Mouse (Mus musculus): ENCODE results near the gene Gpc5. TPM values are rescaled to one million over a fixed set of nuclear protein-coding genes. Genes with fewer than 3 reads are reported as not detected.
A peak's percentile ranks its signal among the peaks of the same experiment; 100 is the strongest.

The Gpc5 gene
- polyA plus RNA-seq, 1 experiment from 2014 or later, result 0.05 TPM

GRCm38 (mm10) chr14:115391831-115392230 lies 299.8 kb downstream of the Gpc5 start:
- no peak for ATAC-seq (ENCODE audit: low read depth)
- no peaks in the 10 kb centered on the region for H3K9me3 ChIP-seq (replicated peaks)
- H3K27me3 ChIP-seq, result no peaks in the 10 kb centered on the region
- no peak overlapping the region for H3K4me2 ChIP-seq
- DNase-seq, result no peak
- H3K27ac ChIP-seq, result no peak overlapping the region
- H3K9ac ChIP-seq, result no peak overlapping the region
- H3K36me3 ChIP-seq, result no peaks in the 10 kb centered on the region
- WGBS (ENCODE audit: insufficient replicate concordance), result 32% methylated on average over 3 of the region's 3 CpGs
- H3K4me1 ChIP-seq (replicated peaks), result no peaks in the 10 kb centered on the region
- no peak overlapping the region for H3K4me3 ChIP-seq (replicated peaks)

- Histone ChIP-seq H3K9ac (no peak overlapping the region), H3K9me3 (replicated peaks) (no peaks in the 10 kb centered on the region), H3K4me1 (replicated peaks) (no peaks in the 10 kb centered on the region), H3K4me3 (replicated peaks) (no peak overlapping the region), H3K36me3 (no peaks in the 10 kb centered on the region), H3K27ac (no peak overlapping the region), H3K27me3 (no peaks in the 10 kb centered on the region), H3K4me2 (no peak overlapping the region)
- ATAC-seq (ENCODE audit: low read depth) (no peak), DNase-seq (no peak)
- WGBS (ENCODE audit: insufficient replicate concordance), result 43% methylated on average over 14 of the region's 14 CpGs
Measured at GRCm38 (mm10) chr14:115392894-115393524, 301.0 kb downstream of the Gpc5 start.

GRCm38 (mm10) chr14:115406596-115406995 lies 314.6 kb downstream of the Gpc5 start:
- no peak for ATAC-seq (ENCODE audit: low read depth)
- no peaks in the 10 kb centered on the region for H3K36me3 ChIP-seq
- H3K9ac ChIP-seq, result no peak overlapping the region
- H3K9me3 ChIP-seq (replicated peaks), result no peaks in the 10 kb centered on the region
- H3K27me3 ChIP-seq, result no peaks in the 10 kb centered on the region
- no peak for DNase-seq
- WGBS (ENCODE audit: insufficient replicate concordance), result 61% methylated on average over 5 of the region's 5 CpGs
- no peaks in the 10 kb centered on the region for H3K4me1 ChIP-seq (replicated peaks)
- no peak overlapping the region for H3K4me2 ChIP-seq
- no peak overlapping the region for H3K27ac ChIP-seq
- no peak overlapping the region for H3K4me3 ChIP-seq (replicated peaks)

- Histone ChIP-seq H3K4me1 (replicated peaks) (no peaks in the 10 kb centered on the region), H3K4me2 (no peak overlapping the region), H3K4me3 (replicated peaks) (no peak overlapping the region), H3K36me3 (no peaks in the 10 kb centered on the region), H3K27me3 (no peaks in the 10 kb centered on the region), H3K9ac (no peak overlapping the region), H3K27ac (no peak overlapping the region), H3K9me3 (replicated peaks) (no peaks in the 10 kb centered on the region)
- no peak for DNase-seq
- no peak for ATAC-seq (ENCODE audit: low read depth)
- 44% methylated on average over 2 of the region's 2 CpGs for WGBS (ENCODE audit: insufficient replicate concordance)
Measured at GRCm38 (mm10) chr14:115407309-115407930, 315.4 kb downstream of the Gpc5 start.

GRCm38 (mm10) chr14:115410881-115411280 lies 318.9 kb downstream of the Gpc5 start:
- H3K9ac ChIP-seq, result no peak overlapping the region
- DNase-seq, result no peak
- ATAC-seq (ENCODE audit: low read depth), result no peak
- no peaks in the 10 kb centered on the region for H3K9me3 ChIP-seq (replicated peaks)
- H3K36me3 ChIP-seq, result no peaks in the 10 kb centered on the region
- H3K27me3 ChIP-seq, result no peaks in the 10 kb centered on the region
- H3K4me2 ChIP-seq, result no peak overlapping the region
- no peak overlapping the region for H3K4me3 ChIP-seq (replicated peaks)
- WGBS (ENCODE audit: insufficient replicate concordance), result 65% methylated on average over 1 of the region's 1 CpGs
- H3K27ac ChIP-seq, result no peak overlapping the region
- H3K4me1 ChIP-seq (replicated peaks), result no peaks in the 10 kb centered on the region

GRCm38 (mm10) chr14:115411513-115412174 lies 319.6 kb downstream of the Gpc5 start:
- whole genome bisulfite sequencing (ENCODE audit: insufficient replicate concordance), result 66% methylated on average over 6 of the region's 6 CpGs
- Histone ChIP-seq H3K27ac (no peak overlapping the region), H3K4me2 (no peak overlapping the region), H3K4me3 (replicated peaks) (no peak overlapping the region), H3K9ac (no peak overlapping the region), H3K4me1 (replicated peaks) (no peaks in the 10 kb centered on the region), H3K9me3 (replicated peaks) (no peaks in the 10 kb centered on the region), H3K36me3 (no peaks in the 10 kb centered on the region), H3K27me3 (no peaks in the 10 kb centered on the region)
- no peak for ATAC-seq (ENCODE audit: low read depth)
- no peak for DNase-seq

GRCm38 (mm10) chr14:115412821-115413220 lies 320.8 kb downstream of the Gpc5 start:
- no peak for DNase-seq
- no peaks in the 10 kb centered on the region for H3K36me3 ChIP-seq
- no peak overlapping the region for H3K9ac ChIP-seq

GRCm38 (mm10) chr14:115413429-115413828 lies 321.4 kb downstream of the Gpc5 start:
- Histone ChIP-seq H3K9me3 (replicated peaks) (no peaks in the 10 kb centered on the region), H3K4me3 (replicated peaks) (no peak overlapping the region), H3K4me1 (replicated peaks) (no peaks in the 10 kb centered on the region), H3K27me3 (no peaks in the 10 kb centered on the region), H3K9ac (no peak overlapping the region), H3K36me3 (no peaks in the 10 kb centered on the region), H3K27ac (no peak overlapping the region), H3K4me2 (no peak overlapping the region)
- DNase-seq (no peak), ATAC-seq (ENCODE audit: low read depth) (peak; percentile 31; the same call in 1 of the 2 replicates)
- whole genome bisulfite sequencing (ENCODE audit: insufficient replicate concordance), result 64% methylated on average over 1 of the region's 1 CpGs

More at GRCm38 (mm10) chr14:115412821-115413220, 320.8 kb downstream of the Gpc5 start:
- no peak overlapping the region for H3K4me2 ChIP-seq
- no peaks in the 10 kb centered on the region for H3K27me3 ChIP-seq
- no peaks in the 10 kb centered on the region for H3K4me1 ChIP-seq (replicated peaks)
- 56% methylated on average over 3 of the region's 3 CpGs for WGBS (ENCODE audit: insufficient replicate concordance)
- H3K9me3 ChIP-seq (replicated peaks), result no peaks in the 10 kb centered on the region
- no peak overlapping the region for H3K4me3 ChIP-seq (replicated peaks)
- H3K27ac ChIP-seq, result no peak overlapping the region
- no peak for ATAC-seq (ENCODE audit: low read depth)

GRCm38 (mm10) chr14:115414545-115414944 lies 322.5 kb downstream of the Gpc5 start:
- Histone ChIP-seq H3K4me1 (replicated peaks) (no peaks in the 10 kb centered on the region), H3K27me3 (no peaks in the 10 kb centered on the region), H3K4me2 (no peak overlapping the region), H3K4me3 (replicated peaks) (no peak overlapping the region), H3K9ac (no peak overlapping the region), H3K9me3 (replicated peaks) (no peaks in the 10 kb centered on the region), H3K36me3 (no peaks in the 10 kb centered on the region), H3K27ac (no peak overlapping the region)
- ATAC-seq (ENCODE audit: low read depth), result no peak
- 52% methylated on average over 5 of the region's 5 CpGs for WGBS (ENCODE audit: insufficient replicate concordance)
- DNase-seq, result no peak

- no peaks in the 10 kb centered on the region for H3K36me3 ChIP-seq
- WGBS (ENCODE audit: insufficient replicate concordance), result 58% methylated on average over 3 of the region's 3 CpGs
Measured at GRCm38 (mm10) chr14:115431967-115432366, 340.0 kb downstream of the Gpc5 start.

GRCm38 (mm10) chr14:115432368-115432767 lies 340.4 kb downstream of the Gpc5 start:
- Histone ChIP-seq H3K4me2 (no peak overlapping the region), H3K27ac (no peak overlapping the region), H3K9ac (no peak overlapping the region), H3K4me1 (replicated peaks) (no peaks in the 10 kb centered on the region), H3K27me3 (no peaks in the 10 kb centered on the region), H3K9me3 (replicated peaks) (no peaks in the 10 kb centered on the region), H3K36me3 (no peaks in the 10 kb centered on the region), H3K4me3 (replicated peaks) (no peak overlapping the region)
- DNase-seq, result no peak
- ATAC-seq (ENCODE audit: low read depth), result no peak
- 79% methylated on average over 3 of the region's 3 CpGs for WGBS (ENCODE audit: insufficient replicate concordance)

More at GRCm38 (mm10) chr14:115431967-115432366, 340.0 kb downstream of the Gpc5 start:
- ATAC-seq (ENCODE audit: low read depth) (no peak), DNase-seq (no peak)
- Histone ChIP-seq H3K4me1 (replicated peaks) (no peaks in the 10 kb centered on the region), H3K9me3 (replicated peaks) (no peaks in the 10 kb centered on the region), H3K9ac (no peak overlapping the region), H3K27ac (no peak overlapping the region), H3K4me3 (replicated peaks) (no peak overlapping the region), H3K27me3 (no peaks in the 10 kb centered on the region), H3K4me2 (no peak overlapping the region)

Measured in liver, embryonic 13.5 days (tissue).